Mouse (Mus musculus): ENCODE data around the gene Olfml3. TPM values are rescaled to one million over a fixed set of nuclear protein-coding genes. Genes with fewer than 3 reads are reported as not detected.

Gene Olfml3
- polyA plus RNA-seq, 1 experiment = 4.5 TPM

- Histone ChIP-seq H3K27ac (ENCODE audit: control insufficient read depth, insufficient read depth, low read depth, low read length) (no peak overlapping the region), H3K4me1 (ENCODE audit: control insufficient read depth, insufficient read depth, low read length) (peaks cover 2% of the 10 kb centered on the region; the same call in 1 of the 2 replicates), H3K4me3 (ENCODE audit: control insufficient read depth, low read depth, low read length) (no peak overlapping the region), H3K36me3 (ENCODE audit: control insufficient read depth, insufficient read depth, low read length) (peaks cover 1% of the 10 kb centered on the region; the same call in 1 of the 2 replicates), H3K27me3 (ENCODE audit: control insufficient read depth, insufficient read depth, low read length) (no peaks in the 10 kb centered on the region)
- TF ChIP-seq CTCF (IDR thresholded peaks at IDR 0.05; ENCODE audit: control insufficient read depth, insufficient read depth, insufficient replicate concordance, low read depth, low read length) = no peak
- TF ChIP-seq POLR2A (IDR thresholded peaks at IDR 0.05; ENCODE audit: control insufficient read depth, low read depth, low read length) = no peak
Measured at GRCm38 (mm10) chr3:103777940-103778339, 40.1 kb upstream of the Olfml3 start.

DNA sequence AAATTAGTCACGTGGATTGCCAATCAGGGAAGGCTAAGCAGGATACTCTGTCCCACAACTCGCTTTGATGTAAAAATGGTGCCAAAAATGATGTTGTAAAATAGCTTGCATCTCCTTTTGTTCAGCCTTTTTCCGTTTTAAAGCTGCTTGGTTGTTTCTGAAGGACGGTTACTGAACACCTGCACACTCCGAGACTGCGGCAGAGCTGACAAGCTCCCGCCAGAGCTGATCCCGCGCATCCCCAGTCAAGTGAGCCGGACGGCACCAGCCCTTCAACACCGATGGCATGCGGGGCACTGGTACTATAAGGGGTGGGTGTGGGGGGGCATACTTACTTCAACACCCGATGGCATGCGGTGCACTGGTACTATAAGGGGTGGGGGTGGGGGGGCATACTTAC, 36.2 kb upstream of the Olfml3 start:
- Histone ChIP-seq H3K27ac (ENCODE audit: control insufficient read depth, insufficient read depth, low read depth, low read length) (no peak overlapping the region), H3K36me3 (ENCODE audit: control insufficient read depth, insufficient read depth, low read length) (peaks cover 1% of the 10 kb centered on the region; the same call in 1 of the 2 replicates), H3K4me1 (ENCODE audit: control insufficient read depth, insufficient read depth, low read length) (peaks cover 6% of the 10 kb centered on the region; the same call in 1 of the 2 replicates), H3K27me3 (ENCODE audit: control insufficient read depth, insufficient read depth, low read length) (no peaks in the 10 kb centered on the region), H3K4me3 (ENCODE audit: control insufficient read depth, low read depth, low read length) (no peak overlapping the region)
- TF ChIP-seq CTCF (IDR thresholded peaks at IDR 0.05; ENCODE audit: control insufficient read depth, insufficient read depth, insufficient replicate concordance, low read depth, low read length) = no peak
- no peak for TF ChIP-seq POLR2A (IDR thresholded peaks at IDR 0.05; ENCODE audit: control insufficient read depth, low read depth, low read length)

DNA sequence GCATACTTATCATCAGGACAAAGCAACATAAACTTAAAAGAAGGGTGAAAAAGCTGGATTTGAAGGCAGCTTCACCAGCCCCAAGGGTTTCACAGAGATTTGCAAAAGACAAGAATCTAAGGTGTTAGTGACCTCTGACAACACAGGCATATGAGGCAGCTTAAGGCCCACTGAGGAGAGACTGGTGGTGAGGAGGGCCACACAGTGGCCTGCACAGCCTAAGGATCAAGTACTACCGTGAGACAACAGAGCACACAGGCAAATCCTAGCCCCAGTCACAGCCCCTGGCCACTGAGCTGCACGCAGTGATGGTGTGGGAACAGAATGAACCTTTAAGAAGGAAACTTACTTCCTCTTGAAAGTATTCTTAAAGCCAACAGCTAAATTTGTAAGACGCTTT, 35.7 kb upstream of the Olfml3 start:
- no peaks in the 10 kb centered on the region for H3K27me3 ChIP-seq (ENCODE audit: control insufficient read depth, insufficient read depth, low read length)
- peak overlapping the region; percentile 57 for H3K4me3 ChIP-seq (ENCODE audit: control insufficient read depth, low read depth, low read length)
- H3K4me1 ChIP-seq (ENCODE audit: control insufficient read depth, insufficient read depth, low read length) = peaks cover 6% of the 10 kb centered on the region; the same call in 1 of the 2 replicates
- peaks cover 1% of the 10 kb centered on the region; the same call in 1 of the 2 replicates for H3K36me3 ChIP-seq (ENCODE audit: control insufficient read depth, insufficient read depth, low read length)
- peak overlapping the region; percentile 34; the same call in 1 of the 2 replicates for H3K27ac ChIP-seq (ENCODE audit: control insufficient read depth, insufficient read depth, low read depth, low read length)
- TF ChIP-seq POLR2A (IDR thresholded peaks at IDR 0.05; ENCODE audit: control insufficient read depth, low read depth, low read length) = no peak
- TF ChIP-seq CTCF (IDR thresholded peaks at IDR 0.05; ENCODE audit: control insufficient read depth, insufficient read depth, insufficient replicate concordance, low read depth, low read length) = no peak

DNA sequence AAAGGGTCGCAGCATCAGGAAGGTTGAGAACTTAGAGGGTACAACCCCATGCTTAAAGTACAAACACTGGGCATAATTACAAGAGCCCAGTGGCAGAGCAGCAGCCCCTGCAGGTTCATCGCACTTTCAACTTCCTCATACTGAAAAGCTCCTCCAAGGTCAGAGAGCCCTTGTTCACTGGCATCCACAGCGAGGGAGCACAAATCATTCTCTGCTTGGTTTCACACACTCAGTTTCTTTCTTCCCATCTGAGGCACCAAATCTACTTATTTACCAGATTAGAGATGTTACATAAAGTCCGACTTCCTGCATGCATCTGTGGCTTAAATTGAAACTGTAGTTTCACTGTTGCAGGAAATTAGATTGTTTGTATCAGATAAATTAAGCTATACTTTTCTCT, 35.0 kb upstream of the Olfml3 start:
- Histone ChIP-seq H3K27me3 (ENCODE audit: control insufficient read depth, insufficient read depth, low read length) (no peaks in the 10 kb centered on the region), H3K4me1 (ENCODE audit: control insufficient read depth, insufficient read depth, low read length) (peaks cover 6% of the 10 kb centered on the region; the same call in 1 of the 2 replicates), H3K4me3 (ENCODE audit: control insufficient read depth, low read depth, low read length) (peak overlapping the region; percentile 65), H3K36me3 (ENCODE audit: control insufficient read depth, insufficient read depth, low read length) (peaks cover 1% of the 10 kb centered on the region; the same call in 1 of the 2 replicates), H3K27ac (ENCODE audit: control insufficient read depth, insufficient read depth, low read depth, low read length) (no peak overlapping the region)
- no peak for TF ChIP-seq POLR2A (IDR thresholded peaks at IDR 0.05; ENCODE audit: control insufficient read depth, low read depth, low read length)
- TF ChIP-seq CTCF (IDR thresholded peaks at IDR 0.05; ENCODE audit: control insufficient read depth, insufficient read depth, insufficient replicate concordance, low read depth, low read length) = no peak

GRCm38 (mm10) chr3:103771531-103772130, 33.8 kb upstream of the Olfml3 start:
- no peaks in the 10 kb centered on the region for H3K27me3 ChIP-seq (ENCODE audit: control insufficient read depth, insufficient read depth, low read length)
- TF ChIP-seq CTCF (IDR thresholded peaks at IDR 0.05; ENCODE audit: control insufficient read depth, insufficient read depth, insufficient replicate concordance, low read depth, low read length) (no peak), POLR2A (IDR thresholded peaks at IDR 0.05; ENCODE audit: control insufficient read depth, low read depth, low read length) (no peak; the same call in 1 of the 2 replicates)
- peak overlapping the region; percentile 76 for H3K4me3 ChIP-seq (ENCODE audit: control insufficient read depth, low read depth, low read length)
- H3K4me1 ChIP-seq (ENCODE audit: control insufficient read depth, insufficient read depth, low read length) = peaks cover 6% of the 10 kb centered on the region; the same call in 1 of the 2 replicates
- H3K27ac ChIP-seq (ENCODE audit: control insufficient read depth, insufficient read depth, low read depth, low read length) = peak overlapping the region; percentile 62
- peaks cover 1% of the 10 kb centered on the region; the same call in 1 of the 2 replicates for H3K36me3 ChIP-seq (ENCODE audit: control insufficient read depth, insufficient read depth, low read length)

DNA sequence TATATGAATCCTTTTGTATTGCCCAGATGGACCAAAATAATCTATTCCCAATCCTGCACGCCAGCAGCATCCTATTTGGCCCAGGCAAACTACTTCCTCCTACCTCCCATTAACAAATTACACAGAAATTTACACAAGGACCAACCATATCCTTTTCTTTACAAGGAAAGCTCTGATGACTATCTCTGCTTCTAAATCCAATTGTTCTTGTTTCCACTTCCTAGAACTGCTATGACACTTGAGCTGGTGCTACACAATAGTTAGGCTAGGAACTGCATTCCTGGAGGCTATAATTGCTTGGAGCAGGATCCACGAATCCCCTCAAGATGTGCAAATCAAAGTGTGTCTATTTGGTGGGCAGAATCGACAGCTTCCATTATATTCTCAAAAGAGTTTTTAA, 29.0 kb upstream of the Olfml3 start:
- no peak for TF ChIP-seq POLR2A (IDR thresholded peaks at IDR 0.05; ENCODE audit: control insufficient read depth, low read depth, low read length)
- H3K36me3 ChIP-seq (ENCODE audit: control insufficient read depth, insufficient read depth, low read length) = no peaks in the 10 kb centered on the region
- no peaks in the 10 kb centered on the region for H3K27me3 ChIP-seq (ENCODE audit: control insufficient read depth, insufficient read depth, low read length)
- H3K27ac ChIP-seq (ENCODE audit: control insufficient read depth, insufficient read depth, low read depth, low read length) = no peak overlapping the region
- H3K4me3 ChIP-seq (ENCODE audit: control insufficient read depth, low read depth, low read length) = no peak overlapping the region
- H3K4me1 ChIP-seq (ENCODE audit: control insufficient read depth, insufficient read depth, low read length) = peaks cover 3% of the 10 kb centered on the region; the same call in 1 of the 2 replicates

DNA sequence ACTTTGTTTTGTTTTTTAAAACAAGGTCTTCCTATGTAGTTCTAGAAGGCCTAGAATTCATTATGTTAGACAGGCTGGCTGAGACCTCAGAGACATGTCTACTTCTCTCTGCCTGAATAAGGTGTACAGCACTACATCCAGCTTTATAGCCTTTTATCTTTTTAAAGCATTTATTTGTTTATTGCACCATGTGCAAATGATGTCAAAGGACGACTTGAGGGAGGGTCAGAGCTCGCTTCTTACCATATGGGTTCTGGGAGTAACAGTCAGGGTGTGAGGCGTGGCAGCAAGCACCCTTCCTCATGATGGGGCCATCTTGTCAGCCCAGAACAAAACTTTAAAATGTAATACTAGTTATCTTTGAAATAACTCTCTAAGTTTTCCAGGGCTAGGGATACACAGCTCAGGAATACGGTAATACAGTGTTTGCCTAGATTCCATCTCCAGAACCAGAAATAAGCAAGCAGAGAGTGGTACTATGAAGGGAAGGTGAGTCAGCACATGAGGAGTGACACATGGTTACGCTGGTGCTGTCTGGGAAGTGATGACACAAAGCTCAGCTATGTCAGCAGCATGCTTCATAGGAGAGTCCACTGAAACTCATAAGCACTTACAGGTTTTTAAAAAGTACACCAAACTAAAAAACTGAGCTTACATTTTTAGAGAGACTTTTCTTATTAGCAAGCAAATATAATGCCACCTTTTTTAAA, 21.6 kb upstream of the Olfml3 start:
- no peaks in the 10 kb centered on the region for H3K27me3 ChIP-seq (ENCODE audit: control insufficient read depth, insufficient read depth, low read length)
- no peak for TF ChIP-seq CTCF (IDR thresholded peaks at IDR 0.05; ENCODE audit: control insufficient read depth, insufficient read depth, insufficient replicate concordance, low read depth, low read length)
- TF ChIP-seq POLR2A (IDR thresholded peaks at IDR 0.05; ENCODE audit: control insufficient read depth, low read depth, low read length) = no peak
- peaks cover 2% of the 10 kb centered on the region; the same call in 1 of the 2 replicates for H3K36me3 ChIP-seq (ENCODE audit: control insufficient read depth, insufficient read depth, low read length)
- H3K4me1 ChIP-seq (ENCODE audit: control insufficient read depth, insufficient read depth, low read length) = no peaks in the 10 kb centered on the region
- no peak overlapping the region for H3K27ac ChIP-seq (ENCODE audit: control insufficient read depth, insufficient read depth, low read depth, low read length)
- no peak overlapping the region for H3K4me3 ChIP-seq (ENCODE audit: control insufficient read depth, low read depth, low read length)

All from testis, adult 2 months (tissue).